Mouse (Mus musculus) thymus, adult 18-20 months (tissue): ENCODE results near the gene Pkp3.
A peak's percentile ranks its signal among the peaks of the same experiment; 100 is the strongest.

Experiments
- DNase-seq, 2 experiments: peaks; one replicate each; pipeline ENCODE4 v3.0.0; 2022; ENCODE audit warnings: mixed read lengths in 2 of 2

Pkp3 gene

GRCm38 (mm10) chr7:141096021-141096420, 18.0 kb downstream of the Pkp3 start:
- peak; percentile 48 to 66 for DNase-seq

GRCm38 (mm10) chr7:141096649-141097056, 18.6 kb downstream of the Pkp3 start:
- peak; percentile 90 to 95 for DNase-seq

- no peak for DNase-seq
Measured at GRCm38 (mm10) chr7:141097177-141097576, 19.2 kb downstream of the Pkp3 start.

GRCm38 (mm10) chr7:141099911-141100691, 22.1 kb downstream of the Pkp3 start, which contains the start of gene Sigirr:
Gene Sigirr (minus strand): TSS chr7:141100572.
- DNase-seq: peak; percentile 42 to 52

- DNase-seq: no peak
Measured at GRCm38 (mm10) chr7:141103161-141103560, 25.1 kb downstream of the Pkp3 start.

- DNase-seq: no peak
Measured at GRCm38 (mm10) chr7:141115874-141116273, 37.9 kb downstream of the Pkp3 start.

- no peak for DNase-seq
Measured at GRCm38 (mm10) chr7:141117636-141118035, 39.6 kb downstream of the Pkp3 start, which contains the start of gene Ano9. Gene Ano9 (minus strand): TSS chr7:141117806.

GRCm38 (mm10) chr7:141119487-141119886, 41.5 kb downstream of the Pkp3 start:
- DNase-seq: no peak

GRCm38 (mm10) chr7:141120605-141121004, 42.6 kb downstream of the Pkp3 start:
- no peak for DNase-seq

- DNase-seq: no peak
Measured at GRCm38 (mm10) chr7:141121051-141121531, 43.1 kb downstream of the Pkp3 start.

GRCm38 (mm10) chr7:141122245-141122644, 44.2 kb downstream of the Pkp3 start, which contains the start of gene Ptdss2:
Gene Ptdss2 (plus strand): TSS chr7:141122382.
- DNase-seq: no peak

GRCm38 (mm10) chr7:141122689-141123516, 44.9 kb downstream of the Pkp3 start:
- peak; percentile 80 to 88 for DNase-seq

- DNase-seq: no peak
Measured at GRCm38 (mm10) chr7:141123517-141123856, 45.5 kb downstream of the Pkp3 start.

- peak; percentile 76 to 79 for DNase-seq
Measured at GRCm38 (mm10) chr7:141131024-141131820, 53.2 kb downstream of the Pkp3 start.

GRCm38 (mm10) chr7:141131904-141132755, 54.1 kb downstream of the Pkp3 start:
- DNase-seq: no peak
